Mouse (Mus musculus) embryonic facial prominence, embryonic 11.5 days (tissue): Measurements from ENCODE around the gene Actr5. TPM values are rescaled to one million over a fixed set of nuclear protein-coding genes. Genes with fewer than 3 reads are reported as not detected.

Experiments
- ATAC-seq: fragments of 200-750 bp; cut with Nextera tagmentation; replicated peaks from 2 replicates; pipeline ENCODE4 v1.8.0; 2017; ENCODE audit warnings: low read depth; ENCODE audit not compliant: insufficient number of reproducible peaks, low FRiP score, low TSS enrichment
- DNase-seq: peaks from one replicate; pipeline ENCODE4 v3.0.0-alpha.2; 2015; ENCODE audit warnings: low spot score
- H3K27ac ChIP-seq: fragments of 300-500 bp; sonication (generic); replicated peaks from 2 replicates; pipeline ENCODE4 v1.5.1; 2014; ENCODE audit warnings: mild to moderate bottlenecking, low read depth, low read length, control low read depth
- H3K27me3 ChIP-seq: fragments of 300-500 bp; sonication (generic); 2 replicates; pipeline ENCODE4 v1.6.1; 2014; ENCODE audit warnings: mild to moderate bottlenecking, low read length, moderate library complexity, mixed read lengths; ENCODE audit not compliant: control insufficient read depth, insufficient read depth
- H3K36me3 ChIP-seq: fragments of 300-500 bp; sonication (generic); replicated peaks from 2 replicates; pipeline ENCODE4 v1.6.1; 2014; ENCODE audit warnings: low read depth, mild to moderate bottlenecking, low read length, moderate library complexity, mixed read lengths; ENCODE audit not compliant: control insufficient read depth, insufficient read depth
- H3K4me1 ChIP-seq: fragments of 300-500 bp; sonication (generic); 2 replicates; pipeline ENCODE4 v1.6.1; 2014; ENCODE audit warnings: low read length, mixed read lengths; ENCODE audit not compliant: control insufficient read depth, insufficient read depth
- H3K4me2 ChIP-seq: fragments of 300-500 bp; sonication (generic); 2 replicates; pipeline ENCODE4 v1.6.1; 2014; ENCODE audit warnings: low read depth, mild to moderate bottlenecking, control low read depth, low read length, moderate library complexity
- H3K4me3 ChIP-seq: fragments of 300-500 bp; sonication (generic); 2 replicates; pipeline ENCODE4 v1.5.1; 2014; ENCODE audit warnings: low read depth, low read length, control low read depth
- H3K9ac ChIP-seq: fragments of 300-500 bp; sonication (generic); replicated peaks from 2 replicates; pipeline ENCODE4 v1.6.1; 2014; ENCODE audit warnings: mild to moderate bottlenecking, control low read depth, low read length
- H3K9me3 ChIP-seq: fragments of 300-500 bp; sonication (generic); replicated peaks from 2 replicates; pipeline ENCODE4 v1.6.1; 2016; ENCODE audit warnings: mild to moderate bottlenecking, low read length, inconsistent platforms, mixed read lengths; ENCODE audit not compliant: control insufficient read depth
- WGBS: fragments of 180-500 bp; shearing (Covaris S2); extraction: QIAGEN DNeasy Blood & Tissue Kit; methylation state at CpG from one replicate; pipeline ENCODE4 v1.1.7; 2014; 5-methylcytosine and 5-hydroxymethylcytosine counted together
- polyA plus RNA-seq: library from polyadenylated mRNA; unstranded; fragments of >200 nt; fragmentation: Nextera tagmentation; extraction: Ambion mirVana; gene quantifications from 2 replicates; pipeline ENCODE4 v1.2.1, GENCODE M21; 2014

Actr5 gene
- polyA plus RNA-seq, 1 experiment from 2014 or later = 16.5 TPM

DNA sequence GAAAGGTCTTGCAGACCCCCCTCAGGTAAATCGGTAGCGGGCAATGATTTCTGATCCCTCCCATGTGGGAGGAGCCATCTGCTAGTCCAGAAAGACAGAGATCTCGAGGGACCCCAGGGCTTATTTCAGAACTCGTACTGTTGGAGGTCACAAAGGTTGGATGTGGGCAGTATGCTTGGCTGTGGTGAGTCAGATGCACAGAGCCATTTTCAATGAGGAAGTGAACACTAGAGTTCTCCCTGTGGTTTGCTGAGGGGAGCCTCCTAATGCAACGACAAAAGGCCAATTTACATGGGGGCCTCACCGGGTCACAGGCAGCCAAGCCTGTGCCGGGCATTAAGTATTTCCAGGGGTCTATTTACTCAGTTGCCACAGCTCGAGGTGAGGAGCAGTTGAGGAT is 53.3 kb downstream of the Actr5 start:
- H3K4me2 ChIP-seq = no peak overlapping the region
- H3K27ac ChIP-seq = no peak overlapping the region
- H3K4me3 ChIP-seq = no peak overlapping the region
- no peaks in the 10 kb centered on the region for H3K27me3 ChIP-seq
- DNase-seq = no peak
- WGBS = 55% methylated on average over 8 of the region's 8 CpGs
- H3K9me3 ChIP-seq = no peaks in the 10 kb centered on the region
- no peak overlapping the region for H3K9ac ChIP-seq
- no peaks in the 10 kb centered on the region for H3K4me1 ChIP-seq
- no peak for ATAC-seq
- no peaks in the 10 kb centered on the region for H3K36me3 ChIP-seq

DNA sequence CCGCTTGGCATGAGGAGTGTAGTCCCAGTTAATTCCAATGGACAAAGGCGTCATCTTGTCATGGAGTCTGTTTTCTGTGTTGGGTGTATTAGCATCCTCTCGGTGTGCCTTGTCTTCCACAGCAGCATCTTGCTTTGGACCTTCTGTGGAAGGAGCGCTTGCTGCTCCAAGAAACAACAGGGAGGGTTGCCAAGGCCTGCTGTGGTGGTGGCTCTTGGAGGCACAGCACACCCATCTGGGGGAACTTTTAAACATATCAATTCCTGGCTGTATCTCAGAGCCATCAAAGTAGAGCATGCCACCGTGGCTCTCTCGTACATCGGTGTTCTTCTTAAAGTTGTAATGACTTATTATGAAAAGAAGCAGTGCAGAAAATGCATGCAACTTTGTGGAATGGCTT is 54.4 kb downstream of the Actr5 start:
- WGBS = 93% methylated on average over 7 of the region's 7 CpGs
- no peaks in the 10 kb centered on the region for H3K4me1 ChIP-seq
- no peak overlapping the region for H3K27ac ChIP-seq
- H3K4me2 ChIP-seq = no peak overlapping the region
- no peaks in the 10 kb centered on the region for H3K9me3 ChIP-seq
- ATAC-seq = no peak
- no peaks in the 10 kb centered on the region for H3K27me3 ChIP-seq
- no peaks in the 10 kb centered on the region for H3K36me3 ChIP-seq
- DNase-seq = no peak
- H3K4me3 ChIP-seq = no peak overlapping the region
- no peak overlapping the region for H3K9ac ChIP-seq

DNA sequence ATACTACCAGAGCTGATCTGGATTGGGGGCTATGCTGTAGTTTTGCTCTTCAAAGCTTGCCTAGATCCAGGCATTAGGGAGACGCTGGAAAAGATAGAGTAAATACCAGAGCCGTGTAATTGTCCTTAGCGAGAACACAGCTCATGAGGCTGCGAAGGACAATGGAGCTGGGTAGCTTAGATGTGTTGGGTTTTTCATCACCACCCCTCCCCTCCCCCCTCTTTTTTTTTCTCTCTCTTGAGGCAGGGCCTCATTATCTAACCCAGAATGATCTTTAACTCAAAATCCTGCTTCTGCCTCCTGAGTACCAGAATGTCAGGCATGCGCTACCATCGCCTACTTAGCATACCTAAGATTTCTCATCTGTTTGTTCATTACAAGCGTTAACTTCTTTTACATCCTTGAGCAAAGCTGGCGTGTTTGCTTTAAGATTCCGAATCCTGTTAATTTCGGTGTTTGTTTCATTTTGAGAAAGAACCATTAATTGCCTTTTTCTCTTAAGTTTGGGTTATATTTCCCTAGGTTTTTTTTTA is 55.7 kb downstream of the Actr5 start:
- ATAC-seq = no peak
- WGBS = 64% methylated on average over 10 of the region's 10 CpGs
- no peaks in the 10 kb centered on the region for H3K4me1 ChIP-seq
- no peaks in the 10 kb centered on the region for H3K9me3 ChIP-seq
- no peak overlapping the region for H3K9ac ChIP-seq
- H3K36me3 ChIP-seq = no peaks in the 10 kb centered on the region
- DNase-seq = no peak
- no peak overlapping the region for H3K4me2 ChIP-seq
- H3K27ac ChIP-seq = no peak overlapping the region
- no peak overlapping the region for H3K4me3 ChIP-seq
- H3K27me3 ChIP-seq = no peaks in the 10 kb centered on the region

DNA sequence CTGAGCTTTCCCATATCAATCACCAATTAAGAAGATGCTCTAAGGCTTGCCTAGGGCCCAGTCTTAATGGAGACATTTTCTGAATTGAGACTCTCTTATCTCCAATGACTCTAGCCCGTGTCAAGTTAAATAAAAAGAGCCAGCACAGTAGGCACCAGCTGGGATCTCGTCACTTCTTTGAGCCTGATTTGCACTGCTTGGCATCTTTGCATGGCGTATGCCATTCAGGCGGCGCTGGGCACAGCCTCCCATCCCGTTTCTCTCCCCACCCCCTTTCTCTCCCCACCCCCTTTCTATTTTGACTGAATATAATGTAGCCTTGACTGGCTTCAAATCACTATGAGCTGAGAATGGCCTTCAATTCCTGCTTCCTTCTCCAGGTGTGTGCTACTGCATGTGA is 57.0 kb downstream of the Actr5 start:
- Histone ChIP-seq H3K9ac (no peak overlapping the region), H3K36me3 (no peaks in the 10 kb centered on the region), H3K27ac (no peak overlapping the region), H3K9me3 (no peaks in the 10 kb centered on the region), H3K4me1 (no peaks in the 10 kb centered on the region), H3K27me3 (no peaks in the 10 kb centered on the region), H3K4me2 (no peak overlapping the region), H3K4me3 (no peak overlapping the region)
- no peak for DNase-seq
- no peak for ATAC-seq
- WGBS = 76% methylated on average over 6 of the region's 6 CpGs

DNA sequence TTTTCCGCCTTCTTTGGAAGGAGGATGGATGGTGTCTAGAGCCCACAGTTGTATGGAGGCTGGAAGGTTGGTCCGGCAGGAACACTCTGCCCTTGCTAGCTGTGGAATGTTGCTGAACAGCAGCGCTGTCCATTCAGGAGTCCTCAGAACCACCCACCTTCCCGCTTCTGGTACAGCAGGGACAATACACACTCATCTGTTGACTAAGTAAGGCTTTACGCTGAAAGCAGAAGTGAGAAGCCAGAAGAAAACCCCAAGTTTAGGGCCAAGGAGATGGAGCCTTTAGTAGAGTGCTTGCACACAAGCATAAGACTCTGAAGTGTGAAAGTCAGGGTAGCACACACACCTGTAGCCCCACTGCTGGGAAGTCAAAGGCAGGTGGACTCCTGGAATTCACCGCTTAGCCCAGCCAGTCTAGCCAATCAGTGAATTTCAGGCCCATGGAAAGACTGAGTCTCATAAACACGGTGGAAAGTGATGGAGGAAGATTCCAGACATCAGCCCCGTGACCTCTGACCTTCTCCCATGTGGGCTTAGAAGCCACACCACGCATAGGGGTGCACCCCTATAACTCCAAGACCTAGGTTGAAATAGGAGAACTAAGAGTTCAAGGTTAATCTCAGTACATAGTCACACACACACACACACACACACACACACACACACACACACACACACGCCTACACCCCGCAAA is 57.8 kb downstream of the Actr5 start:
- no peak overlapping the region for H3K27ac ChIP-seq
- H3K4me1 ChIP-seq = no peaks in the 10 kb centered on the region
- no peak for DNase-seq

DNA sequence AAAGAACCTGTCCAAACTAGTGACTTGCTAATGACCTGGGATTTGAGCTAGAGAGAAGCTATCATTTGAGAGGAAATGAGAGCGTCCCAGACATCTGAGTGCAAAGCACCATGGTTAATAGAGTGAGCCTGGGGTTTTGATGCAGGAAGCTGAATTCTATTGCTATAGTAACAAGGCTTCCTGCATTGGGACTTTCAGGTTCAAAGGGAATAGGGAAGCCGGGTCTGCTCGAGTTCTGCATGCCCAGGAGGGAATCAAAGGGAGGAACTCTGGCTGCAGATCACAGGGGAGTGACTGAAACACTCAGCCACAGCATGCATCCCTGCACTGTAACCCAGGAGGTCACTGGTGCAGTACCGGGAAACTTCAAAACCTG is 58.3 kb downstream of the Actr5 start:
- Histone ChIP-seq H3K4me1 (no peaks in the 10 kb centered on the region), H3K36me3 (no peaks in the 10 kb centered on the region), H3K4me2 (no peak overlapping the region), H3K4me3 (no peak overlapping the region), H3K9ac (no peak overlapping the region), H3K27ac (no peak overlapping the region), H3K27me3 (no peaks in the 10 kb centered on the region), H3K9me3 (no peaks in the 10 kb centered on the region)
- ATAC-seq = no peak
- DNase-seq = peak; percentile 48
- WGBS = 10% methylated on average over 4 of the region's 4 CpGs

More for the DNA sequence above, 57.8 kb downstream of the Actr5 start:
- H3K36me3 ChIP-seq = no peaks in the 10 kb centered on the region
- H3K4me3 ChIP-seq = no peak overlapping the region
- 56% methylated on average over 11 of the region's 11 CpGs for WGBS
- no peak for ATAC-seq
- H3K4me2 ChIP-seq = no peak overlapping the region
- H3K9me3 ChIP-seq = no peaks in the 10 kb centered on the region
- H3K27me3 ChIP-seq = no peaks in the 10 kb centered on the region
- no peak overlapping the region for H3K9ac ChIP-seq

DNA sequence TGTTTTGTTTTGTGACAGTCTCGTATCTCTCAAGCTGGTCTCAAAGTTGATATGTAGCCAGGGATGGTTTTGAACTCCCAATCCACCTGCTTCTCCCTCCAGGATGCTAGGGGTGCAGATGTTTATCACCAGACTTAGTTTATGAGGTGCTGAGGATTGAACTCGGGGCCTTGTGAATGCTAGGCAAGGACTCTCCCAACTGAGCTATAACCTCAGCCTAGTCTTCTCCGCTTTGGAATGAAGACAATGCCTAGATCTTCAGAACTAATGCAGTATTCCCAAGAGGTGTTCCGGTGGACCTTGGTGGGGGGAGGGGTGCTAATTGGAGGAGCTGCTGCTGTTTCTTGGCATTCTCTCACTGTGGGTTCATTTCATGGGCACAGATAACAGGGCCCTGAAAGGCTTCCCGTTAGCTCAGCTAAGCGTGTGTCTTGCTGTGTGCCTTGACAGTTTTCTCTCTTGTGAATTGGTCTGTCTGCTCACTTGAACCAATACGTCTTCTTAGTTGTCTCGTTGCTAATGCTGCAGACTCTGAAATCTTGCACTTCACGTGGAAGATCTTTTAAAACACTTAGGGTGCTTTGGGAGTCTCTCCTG is 59.7 kb downstream of the Actr5 start:
- 69% methylated on average over 9 of the region's 9 CpGs for WGBS
- no peaks in the 10 kb centered on the region for H3K36me3 ChIP-seq
- no peaks in the 10 kb centered on the region for H3K9me3 ChIP-seq
- no peaks in the 10 kb centered on the region for H3K4me1 ChIP-seq
- no peak overlapping the region for H3K27ac ChIP-seq
- DNase-seq (no peak), ATAC-seq (no peak)
- no peak overlapping the region for H3K4me2 ChIP-seq
- H3K27me3 ChIP-seq = no peaks in the 10 kb centered on the region
- H3K9ac ChIP-seq = no peak overlapping the region
- no peak overlapping the region for H3K4me3 ChIP-seq

DNA sequence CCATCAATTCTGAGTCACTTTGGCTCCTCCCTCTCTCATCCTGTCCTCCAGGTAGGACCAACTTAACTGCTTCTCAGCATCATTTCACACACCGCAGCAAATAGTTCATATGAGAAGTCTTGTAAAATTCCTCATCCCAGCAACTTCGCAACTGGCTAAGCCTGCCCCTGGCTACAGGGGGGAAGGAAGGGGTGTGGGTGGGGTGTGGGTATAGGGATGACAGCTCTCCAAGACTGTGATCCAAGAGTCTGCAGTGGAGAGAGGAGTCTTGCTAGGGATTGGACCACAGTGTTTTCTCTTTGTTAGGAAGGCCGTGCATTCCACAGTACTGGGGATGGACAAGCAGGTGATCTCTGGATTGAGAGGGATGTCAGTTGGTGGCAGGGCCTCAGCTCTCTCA is 60.2 kb downstream of the Actr5 start:
- no peaks in the 10 kb centered on the region for H3K36me3 ChIP-seq
- DNase-seq (no peak), ATAC-seq (no peak)
- no peak overlapping the region for H3K9ac ChIP-seq
- H3K27me3 ChIP-seq = no peaks in the 10 kb centered on the region
- 91% methylated on average over 3 of the region's 3 CpGs for WGBS
- no peak overlapping the region for H3K4me2 ChIP-seq
- H3K27ac ChIP-seq = no peak overlapping the region
- no peaks in the 10 kb centered on the region for H3K9me3 ChIP-seq
- no peak overlapping the region for H3K4me3 ChIP-seq
- no peaks in the 10 kb centered on the region for H3K4me1 ChIP-seq
